Mouse (Mus musculus): Measurements from ENCODE around the gene Stxbp4. TPM values are rescaled to one million over a fixed set of nuclear protein-coding genes. Genes with fewer than 3 reads are reported as not detected.

Gene Stxbp4
- polyA plus RNA-seq, 1 experiment from 2014 or later = 19.4 TPM

- Histone ChIP-seq H3K27me3 (replicated peaks; ENCODE audit: control insufficient read depth, insufficient read depth, low read length) (no peaks in the 10 kb centered on the region), H3K4me1 (replicated peaks; ENCODE audit: control insufficient read depth, insufficient read depth, low read length) (no peaks in the 10 kb centered on the region), H3K4me2 (ENCODE audit: low read length) (no peak overlapping the region), H3K27ac (ENCODE audit: low read length) (no peak overlapping the region), H3K4me3 (replicated peaks; ENCODE audit: low read length) (no peak overlapping the region), H3K36me3 (ENCODE audit: control insufficient read depth, insufficient read depth) (no peaks in the 10 kb centered on the region), H3K9ac (replicated peaks; ENCODE audit: low read depth, low read length) (no peak overlapping the region), H3K9me3 (ENCODE audit: control insufficient read depth, low read length) (no peaks in the 10 kb centered on the region)
- no peak for ATAC-seq
- 86% methylated on average over 5 of the region's 5 CpGs for WGBS
Observed at GRCm38 (mm10) chr11:90675479-90676110, 37.7 kb upstream of the Stxbp4 start.

- Histone ChIP-seq H3K27me3 (replicated peaks; ENCODE audit: control insufficient read depth, insufficient read depth, low read length) (no peaks in the 10 kb centered on the region), H3K4me2 (ENCODE audit: low read length) (no peak overlapping the region), H3K9ac (replicated peaks; ENCODE audit: low read depth, low read length) (no peak overlapping the region), H3K27ac (ENCODE audit: low read length) (no peak overlapping the region), H3K36me3 (ENCODE audit: control insufficient read depth, insufficient read depth) (no peaks in the 10 kb centered on the region; the same call in 1 of the 2 replicates), H3K9me3 (ENCODE audit: control insufficient read depth, low read length) (no peaks in the 10 kb centered on the region), H3K4me3 (replicated peaks; ENCODE audit: low read length) (no peak overlapping the region), H3K4me1 (replicated peaks; ENCODE audit: control insufficient read depth, insufficient read depth, low read length) (peaks cover 16% of the 10 kb centered on the region)
- 95% methylated on average over 6 of the region's 6 CpGs for whole genome bisulfite sequencing
- no peak for ATAC-seq
Observed at GRCm38 (mm10) chr11:90667325-90667724, 29.4 kb upstream of the Stxbp4 start.

DNA sequence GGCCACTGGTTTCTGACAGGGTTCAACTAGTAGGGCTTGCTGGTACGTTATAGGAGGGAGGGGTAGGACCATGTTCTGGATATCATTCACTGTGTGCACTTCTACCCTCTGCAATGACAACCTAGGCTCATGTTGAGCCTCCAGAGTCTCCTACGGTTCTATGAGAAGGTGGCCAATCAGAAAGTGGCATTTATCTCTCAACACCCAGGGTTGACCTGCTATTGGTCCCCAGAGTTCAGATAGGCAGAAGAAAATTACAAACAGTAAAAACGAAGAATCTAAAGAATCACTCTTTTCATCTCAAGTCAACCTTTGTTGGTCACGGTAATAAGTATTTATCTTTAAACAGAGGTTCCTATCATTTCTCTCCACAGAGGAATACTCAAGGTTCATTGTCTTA lies 29.0 kb upstream of the Stxbp4 start:
- no peak for ATAC-seq
- Histone ChIP-seq H3K36me3 (ENCODE audit: control insufficient read depth, insufficient read depth) (no peaks in the 10 kb centered on the region; the same call in 1 of the 2 replicates), H3K4me1 (replicated peaks; ENCODE audit: control insufficient read depth, insufficient read depth, low read length) (peaks cover 16% of the 10 kb centered on the region), H3K27me3 (replicated peaks; ENCODE audit: control insufficient read depth, insufficient read depth, low read length) (no peaks in the 10 kb centered on the region), H3K4me2 (ENCODE audit: low read length) (no peak overlapping the region), H3K4me3 (replicated peaks; ENCODE audit: low read length) (no peak overlapping the region), H3K9ac (replicated peaks; ENCODE audit: low read depth, low read length) (no peak overlapping the region), H3K27ac (ENCODE audit: low read length) (no peak overlapping the region), H3K9me3 (ENCODE audit: control insufficient read depth, low read length) (no peaks in the 10 kb centered on the region)
- 94% methylated on average over 4 of the region's 4 CpGs for WGBS

GRCm38 (mm10) chr11:90666144-90666757 lies 28.4 kb upstream of the Stxbp4 start:
- no peak overlapping the region for H3K9ac ChIP-seq (replicated peaks; ENCODE audit: low read depth, low read length)
- no peaks in the 10 kb centered on the region; the same call in 1 of the 2 replicates for H3K36me3 ChIP-seq (ENCODE audit: control insufficient read depth, insufficient read depth)
- H3K9me3 ChIP-seq (ENCODE audit: control insufficient read depth, low read length) = no peaks in the 10 kb centered on the region
- H3K27me3 ChIP-seq (replicated peaks; ENCODE audit: control insufficient read depth, insufficient read depth, low read length) = no peaks in the 10 kb centered on the region
- ATAC-seq = no peak
- H3K4me2 ChIP-seq (ENCODE audit: low read length) = no peak overlapping the region
- 63% methylated on average over 3 of the region's 3 CpGs for WGBS
- no peak overlapping the region for H3K4me3 ChIP-seq (replicated peaks; ENCODE audit: low read length)
- H3K4me1 ChIP-seq (replicated peaks; ENCODE audit: control insufficient read depth, insufficient read depth, low read length) = peaks cover 16% of the 10 kb centered on the region
- no peak overlapping the region for H3K27ac ChIP-seq (ENCODE audit: low read length)

GRCm38 (mm10) chr11:90665161-90665560 lies 27.3 kb upstream of the Stxbp4 start:
- peak; percentile 79 for ATAC-seq
- Histone ChIP-seq H3K9me3 (ENCODE audit: control insufficient read depth, low read length) (no peaks in the 10 kb centered on the region), H3K27ac (ENCODE audit: low read length) (no peak overlapping the region), H3K4me1 (replicated peaks; ENCODE audit: control insufficient read depth, insufficient read depth, low read length) (peaks cover 16% of the 10 kb centered on the region), H3K4me2 (ENCODE audit: low read length) (no peak overlapping the region), H3K27me3 (replicated peaks; ENCODE audit: control insufficient read depth, insufficient read depth, low read length) (no peaks in the 10 kb centered on the region), H3K36me3 (ENCODE audit: control insufficient read depth, insufficient read depth) (no peaks in the 10 kb centered on the region; the same call in 1 of the 2 replicates), H3K4me3 (replicated peaks; ENCODE audit: low read length) (no peak overlapping the region), H3K9ac (replicated peaks; ENCODE audit: low read depth, low read length) (no peak overlapping the region)
- WGBS = 7% methylated on average over 6 of the region's 6 CpGs

DNA sequence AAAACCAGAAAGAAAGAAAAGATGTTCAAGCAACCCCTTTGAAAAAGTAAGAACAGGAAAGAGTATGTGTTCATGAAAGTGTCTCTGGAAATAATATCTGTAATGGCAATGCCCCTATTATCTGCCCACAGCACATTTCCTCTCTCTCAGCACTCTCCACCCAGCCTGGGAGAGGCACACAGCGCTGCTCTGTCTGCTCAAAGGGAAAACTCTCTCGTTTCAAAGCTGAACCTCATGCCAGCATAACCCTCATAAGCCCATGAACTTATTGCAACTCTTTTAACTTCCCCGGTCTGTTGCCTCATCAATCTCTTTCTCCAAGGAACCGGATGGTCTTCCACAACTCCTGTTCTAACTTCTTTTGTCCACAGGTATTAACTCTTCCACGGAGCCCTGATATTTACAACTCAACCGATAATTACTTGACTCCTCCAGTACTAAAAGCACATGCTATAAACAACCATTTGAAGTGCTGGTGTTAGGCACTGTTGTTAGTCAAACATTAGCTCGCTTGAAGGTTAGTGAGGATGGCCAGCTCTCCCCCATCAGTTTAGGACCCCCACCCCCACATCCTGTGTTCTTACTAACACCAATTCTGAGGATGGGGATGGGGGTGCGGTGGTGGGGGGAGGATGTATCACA lies 26.6 kb upstream of the Stxbp4 start:
- no peak for ATAC-seq
- H3K27ac ChIP-seq (ENCODE audit: low read length) = no peak overlapping the region
- peaks cover 16% of the 10 kb centered on the region for H3K4me1 ChIP-seq (replicated peaks; ENCODE audit: control insufficient read depth, insufficient read depth, low read length)
- WGBS = 24% methylated on average over 8 of the region's 8 CpGs
- no peak overlapping the region for H3K4me2 ChIP-seq (ENCODE audit: low read length)
- H3K27me3 ChIP-seq (replicated peaks; ENCODE audit: control insufficient read depth, insufficient read depth, low read length) = no peaks in the 10 kb centered on the region
- H3K4me3 ChIP-seq (replicated peaks; ENCODE audit: low read length) = no peak overlapping the region
- H3K9me3 ChIP-seq (ENCODE audit: control insufficient read depth, low read length) = no peaks in the 10 kb centered on the region
- no peaks in the 10 kb centered on the region for H3K36me3 ChIP-seq (ENCODE audit: control insufficient read depth, insufficient read depth)
- no peak overlapping the region for H3K9ac ChIP-seq (replicated peaks; ENCODE audit: low read depth, low read length)

- Histone ChIP-seq H3K9ac (replicated peaks; ENCODE audit: low read depth, low read length) (no peak overlapping the region), H3K4me3 (replicated peaks; ENCODE audit: low read length) (no peak overlapping the region), H3K9me3 (ENCODE audit: control insufficient read depth, low read length) (no peaks in the 10 kb centered on the region), H3K27me3 (replicated peaks; ENCODE audit: control insufficient read depth, insufficient read depth, low read length) (no peaks in the 10 kb centered on the region), H3K4me2 (ENCODE audit: low read length) (no peak overlapping the region), H3K36me3 (ENCODE audit: control insufficient read depth, insufficient read depth) (no peaks in the 10 kb centered on the region), H3K4me1 (replicated peaks; ENCODE audit: control insufficient read depth, insufficient read depth, low read length) (peaks cover 16% of the 10 kb centered on the region), H3K27ac (ENCODE audit: low read length) (no peak overlapping the region)
- ATAC-seq = no peak; the same call in 1 of the 2 replicates
- WGBS = 6% methylated on average over 5 of the region's 5 CpGs
Observed at GRCm38 (mm10) chr11:90663618-90664297, 25.9 kb upstream of the Stxbp4 start.

- ATAC-seq = no peak
- H3K4me3 ChIP-seq (replicated peaks; ENCODE audit: low read length) = no peak overlapping the region
Observed at GRCm38 (mm10) chr11:90663052-90663451, 25.2 kb upstream of the Stxbp4 start.

GRCm38 (mm10) chr11:90660662-90661061 lies 22.8 kb upstream of the Stxbp4 start:
- ATAC-seq = no peak
- no peak overlapping the region for H3K4me2 ChIP-seq (ENCODE audit: low read length)
- H3K4me1 ChIP-seq (replicated peaks; ENCODE audit: control insufficient read depth, insufficient read depth, low read length) = peaks cover 15% of the 10 kb centered on the region
- no peak overlapping the region for H3K27ac ChIP-seq (ENCODE audit: low read length)
- no peak overlapping the region for H3K9ac ChIP-seq (replicated peaks; ENCODE audit: low read depth, low read length)
- H3K4me3 ChIP-seq (replicated peaks; ENCODE audit: low read length) = no peak overlapping the region
- H3K9me3 ChIP-seq (ENCODE audit: control insufficient read depth, low read length) = no peaks in the 10 kb centered on the region
- no peaks in the 10 kb centered on the region for H3K27me3 ChIP-seq (replicated peaks; ENCODE audit: control insufficient read depth, insufficient read depth, low read length)
- 0 out of 2 replicates have a peak, but pooled peaks cover 3% of the 10 kb centered on the region for H3K36me3 ChIP-seq (ENCODE audit: control insufficient read depth, insufficient read depth)
- 92% methylated on average over 4 of the region's 4 CpGs for WGBS

More at GRCm38 (mm10) chr11:90663052-90663451, 25.2 kb upstream of the Stxbp4 start:
- Histone ChIP-seq H3K36me3 (ENCODE audit: control insufficient read depth, insufficient read depth) (no peaks in the 10 kb centered on the region), H3K27me3 (replicated peaks; ENCODE audit: control insufficient read depth, insufficient read depth, low read length) (no peaks in the 10 kb centered on the region), H3K9me3 (ENCODE audit: control insufficient read depth, low read length) (no peaks in the 10 kb centered on the region), H3K4me2 (ENCODE audit: low read length) (no peak overlapping the region), H3K9ac (replicated peaks; ENCODE audit: low read depth, low read length) (no peak overlapping the region), H3K27ac (ENCODE audit: low read length) (no peak overlapping the region), H3K4me1 (replicated peaks; ENCODE audit: control insufficient read depth, insufficient read depth, low read length) (peaks cover 16% of the 10 kb centered on the region)
- 79% methylated on average over 3 of the region's 3 CpGs for WGBS

All from forebrain, embryonic 16.5 days (tissue).